Mouse (Mus musculus): ENCODE measurements around the gene Kcnk13. TPM values are rescaled to one million over a fixed set of nuclear protein-coding genes. Genes with fewer than 3 reads are reported as not detected.
A peak's percentile ranks its signal among the peaks of the same experiment; 100 is the strongest.

The Kcnk13 gene
- 0.41 and 0.54 TPM in 2 replicates for polyA plus RNA-seq (2015; fragmentation: Nextera tagmentation; extraction: Ambion mirVana)

DNA sequence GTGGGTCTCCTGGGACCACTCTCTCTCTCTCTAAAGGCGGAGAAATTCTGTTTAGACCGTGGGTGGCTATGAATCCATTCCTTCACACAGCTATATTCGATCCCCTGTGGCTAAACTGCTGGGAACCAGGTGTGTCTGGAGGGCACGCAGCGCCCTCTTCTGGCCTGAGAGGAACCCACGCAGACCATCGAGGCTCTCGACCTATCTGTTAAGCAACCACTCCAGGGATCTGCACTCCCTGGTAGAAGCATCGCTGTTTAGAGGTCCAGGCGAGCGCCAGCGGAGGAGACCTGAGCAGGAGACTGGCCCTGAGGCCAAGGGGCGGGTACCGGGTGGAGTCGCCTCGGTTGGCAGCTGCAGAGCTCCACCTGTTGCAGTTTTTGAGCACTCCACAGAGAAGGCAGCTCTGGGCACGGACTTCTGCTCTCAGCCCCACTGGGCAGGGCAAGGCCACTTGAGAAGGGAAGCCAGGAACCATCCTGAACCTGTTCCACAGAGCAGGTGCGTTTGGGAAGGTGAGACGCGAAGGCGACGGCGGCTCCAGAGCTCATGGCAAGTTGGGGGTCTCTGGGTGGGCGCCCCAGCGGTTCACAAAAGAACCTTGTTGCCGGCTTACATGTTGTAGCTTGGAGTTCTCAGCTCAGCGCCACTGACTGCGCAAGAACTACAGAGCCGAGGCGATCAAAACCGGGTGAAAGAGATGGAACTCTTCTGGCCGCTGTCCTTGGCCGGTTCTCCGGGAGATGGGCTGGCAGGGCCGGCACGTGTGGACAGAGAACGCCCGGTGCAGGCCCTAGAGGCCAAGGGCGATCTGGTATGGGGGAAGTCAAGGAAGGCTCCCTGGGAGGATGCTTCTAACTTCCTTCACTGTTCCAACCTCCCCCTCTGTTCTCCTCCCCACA lies at the start of gene Kcnk13:
Gene Kcnk13, plus strand, starts transcription at position 199 of the 902 bp plus-strand sequence.
- Histone ChIP-seq H3K4me2 (peak within 1 kb of the TSS; percentile 97), H3K36me3 (no peaks in the 10 kb centered on the region), H3K9ac (0 out of 2 replicates have a peak within 1 kb of the TSS, but pooled peaks have one; percentile 16), H3K9me3 (no peaks in the 10 kb centered on the region), H3K27me3 (replicated peaks) (peaks cover 69% of the 10 kb centered on the region), H3K4me1 (peaks cover 19% of the 10 kb centered on the region), H3K27ac (no peak within 1 kb of the TSS), H3K4me3 (replicated peaks) (peak within 1 kb of the TSS; percentile 48)
- ATAC-seq (ENCODE audit: insufficient read depth, low FRiP score, low read depth) = peak; percentile 43; the same call in 1 of the 2 replicates
- 2% methylated on average over 39 of the region's 39 CpGs for WGBS

DNA sequence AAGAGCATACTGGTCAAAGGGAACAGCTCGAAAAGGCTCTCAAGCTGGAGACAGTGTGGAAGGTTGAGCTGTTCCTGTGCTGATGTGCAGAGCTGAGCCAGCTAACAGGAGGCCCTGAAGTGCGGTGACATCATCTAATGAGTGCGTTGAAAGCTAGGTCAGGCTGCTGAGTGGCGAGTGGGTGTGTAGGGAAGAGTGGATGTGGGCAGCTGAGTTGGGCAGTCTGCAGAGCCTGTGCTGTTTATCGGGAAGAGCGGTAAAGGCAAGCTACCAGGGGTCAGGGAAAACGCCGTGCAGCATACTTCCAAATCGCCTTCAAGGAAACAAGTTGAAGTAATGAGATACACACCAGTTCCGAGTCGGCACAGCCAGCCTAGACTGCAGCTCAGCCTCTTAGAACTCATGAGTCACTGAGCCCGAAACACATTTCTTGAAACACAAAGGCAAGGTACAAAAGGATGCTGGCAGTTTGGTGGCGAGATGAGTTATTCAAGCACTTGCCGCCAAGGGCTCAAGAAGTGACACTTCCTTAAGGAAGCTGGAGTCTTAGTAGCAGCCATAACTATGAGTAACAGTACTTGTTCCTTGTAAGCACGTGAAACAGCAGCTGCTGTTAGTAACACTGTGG lies 46.4 kb upstream of the Kcnk13 start:
- Histone ChIP-seq H3K27me3 (replicated peaks) (no peaks in the 10 kb centered on the region), H3K9ac (no peak overlapping the region), H3K4me2 (no peak overlapping the region), H3K4me1 (no peaks in the 10 kb centered on the region), H3K27ac (no peak overlapping the region), H3K4me3 (replicated peaks) (no peak overlapping the region), H3K36me3 (peaks cover 7% of the 10 kb centered on the region; the same call in 1 of the 2 replicates), H3K9me3 (no peaks in the 10 kb centered on the region)
- ATAC-seq (ENCODE audit: insufficient read depth, low FRiP score, low read depth) = no peak
- 82% methylated on average over 15 of the region's 15 CpGs for WGBS

DNA sequence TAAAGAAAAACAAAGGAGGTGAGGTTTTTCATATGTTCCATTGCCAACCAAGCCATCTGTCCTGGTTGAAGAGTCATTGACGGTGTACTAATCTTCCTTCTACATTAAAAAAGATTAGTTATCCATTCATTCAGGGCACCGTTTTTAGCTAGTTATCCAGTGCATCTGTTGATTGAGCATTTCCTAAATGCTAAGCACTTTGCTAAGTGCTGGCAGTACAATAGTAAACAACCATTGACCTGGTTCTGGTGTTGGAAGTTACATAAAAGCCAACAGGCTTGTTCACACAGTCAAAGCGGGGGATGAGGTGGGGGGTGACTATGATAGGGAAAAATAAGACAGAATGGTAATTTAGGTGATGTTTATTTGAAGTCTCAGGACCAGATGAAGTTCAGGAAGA lies 44.7 kb upstream of the Kcnk13 start:
- ATAC-seq (ENCODE audit: insufficient read depth, low FRiP score, low read depth) = no peak
- Histone ChIP-seq H3K36me3 (peaks cover 7% of the 10 kb centered on the region; the same call in 1 of the 2 replicates), H3K4me3 (replicated peaks) (no peak overlapping the region), H3K9me3 (no peaks in the 10 kb centered on the region), H3K9ac (no peak overlapping the region), H3K27ac (no peak overlapping the region), H3K27me3 (replicated peaks) (no peaks in the 10 kb centered on the region), H3K4me2 (no peak overlapping the region), H3K4me1 (no peaks in the 10 kb centered on the region)
- WGBS = 80% methylated on average over 3 of the region's 3 CpGs

DNA sequence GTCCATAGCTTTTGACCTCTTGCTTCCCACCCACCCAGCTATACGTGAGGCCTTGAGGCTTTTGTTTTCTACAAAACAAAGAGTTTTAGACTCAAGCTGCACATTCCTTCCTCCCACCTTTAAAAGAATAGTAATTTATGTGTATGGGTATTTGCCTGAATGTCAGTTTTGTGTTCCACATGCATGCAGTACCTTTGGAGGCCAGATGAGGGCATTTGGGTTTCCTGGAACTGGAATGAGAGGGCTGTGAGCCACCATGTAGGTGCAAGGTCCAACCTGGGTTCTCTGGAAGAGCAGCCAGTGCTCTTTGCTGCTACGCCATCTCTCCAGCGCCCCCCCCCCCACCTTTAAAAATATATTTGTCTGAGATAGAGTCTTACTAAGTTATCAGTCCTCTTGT lies 43.3 kb upstream of the Kcnk13 start:
- Histone ChIP-seq H3K36me3 (no peaks in the 10 kb centered on the region; the same call in 1 of the 2 replicates), H3K27me3 (replicated peaks) (no peaks in the 10 kb centered on the region), H3K27ac (no peak overlapping the region), H3K4me1 (no peaks in the 10 kb centered on the region), H3K4me3 (replicated peaks) (no peak overlapping the region), H3K4me2 (no peak overlapping the region), H3K9me3 (no peaks in the 10 kb centered on the region), H3K9ac (no peak overlapping the region)
- ATAC-seq (ENCODE audit: insufficient read depth, low FRiP score, low read depth) = no peak
- WGBS = 84% methylated on average over 3 of the region's 3 CpGs

DNA sequence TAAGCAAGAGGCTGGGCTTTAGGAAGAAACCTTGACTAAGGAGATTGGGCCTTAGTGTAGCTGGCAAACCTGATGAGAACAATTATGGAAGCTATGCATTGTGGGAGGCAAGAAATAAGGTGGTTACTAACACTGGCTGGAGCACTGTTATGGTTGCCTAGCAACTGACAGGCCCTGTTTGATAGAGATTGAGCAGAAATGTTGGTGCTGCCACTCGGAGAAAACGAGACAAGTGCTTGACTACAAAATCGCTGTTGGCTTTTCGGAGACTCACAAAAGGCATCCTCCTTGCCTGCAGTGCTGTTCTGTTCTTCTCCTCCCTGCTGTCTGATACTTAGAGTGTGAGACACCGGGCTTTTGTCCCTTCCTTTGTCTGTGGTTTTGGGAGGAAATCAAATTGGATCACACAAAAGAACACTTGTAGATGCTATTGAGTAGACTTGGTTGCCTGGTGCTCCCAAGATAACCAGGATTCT lies 41.1 kb upstream of the Kcnk13 start:
- H3K4me3 ChIP-seq (replicated peaks) = no peak overlapping the region
- no peak overlapping the region for H3K4me2 ChIP-seq
- no peak overlapping the region for H3K9ac ChIP-seq
- H3K27ac ChIP-seq = no peak overlapping the region
- no peak for ATAC-seq (ENCODE audit: insufficient read depth, low FRiP score, low read depth)
- WGBS = 63% methylated on average over 5 of the region's 5 CpGs
- no peaks in the 10 kb centered on the region for H3K27me3 ChIP-seq (replicated peaks)
- no peaks in the 10 kb centered on the region; the same call in 1 of the 2 replicates for H3K36me3 ChIP-seq
- H3K9me3 ChIP-seq = no peaks in the 10 kb centered on the region
- H3K4me1 ChIP-seq = no peaks in the 10 kb centered on the region

DNA sequence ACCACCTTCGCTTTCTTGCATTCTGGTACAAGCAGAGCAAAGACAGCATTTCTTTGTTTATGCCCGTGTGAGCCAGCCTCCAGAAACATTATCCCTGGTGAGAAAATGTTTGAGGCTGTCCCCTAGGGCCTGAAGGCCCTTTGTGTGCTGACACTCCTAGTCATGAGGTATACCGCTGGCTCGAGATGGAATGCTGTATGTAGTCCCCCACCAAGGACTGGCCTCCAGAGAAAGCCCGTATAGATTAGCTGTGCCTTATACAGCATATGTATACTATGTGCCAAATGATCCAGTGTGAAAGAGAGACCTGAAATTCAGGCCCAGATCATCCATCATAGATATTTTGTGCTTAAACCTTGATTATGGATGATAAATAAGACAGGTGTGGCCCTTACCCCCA lies 40.6 kb upstream of the Kcnk13 start:
- Histone ChIP-seq H3K4me2 (no peak overlapping the region), H3K27me3 (replicated peaks) (no peaks in the 10 kb centered on the region), H3K27ac (no peak overlapping the region), H3K4me1 (no peaks in the 10 kb centered on the region), H3K4me3 (replicated peaks) (no peak overlapping the region), H3K36me3 (no peaks in the 10 kb centered on the region; the same call in 1 of the 2 replicates), H3K9me3 (no peaks in the 10 kb centered on the region), H3K9ac (no peak overlapping the region)
- no peak for ATAC-seq (ENCODE audit: insufficient read depth, low FRiP score, low read depth)
- WGBS = 80% methylated on average over 5 of the region's 5 CpGs

DNA sequence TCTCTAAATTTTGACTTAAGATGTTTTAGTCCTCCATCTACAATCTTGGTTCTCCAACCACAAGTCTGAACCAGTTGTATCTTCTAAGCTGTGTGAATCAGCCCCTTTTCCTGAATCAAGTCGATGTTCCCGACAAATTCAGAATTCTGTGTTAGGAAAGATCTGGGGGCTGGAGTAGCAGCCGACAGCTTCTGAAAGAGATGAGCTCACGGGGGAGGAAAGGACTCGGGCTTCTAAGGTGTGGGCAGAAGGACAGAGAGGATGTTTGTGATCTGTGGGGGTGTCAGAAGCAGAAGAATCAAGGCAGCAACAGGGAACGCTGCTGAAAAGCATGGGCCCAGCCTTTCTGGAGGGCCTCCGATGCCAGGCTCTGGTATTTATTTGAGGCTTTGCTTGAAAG lies 36.0 kb upstream of the Kcnk13 start:
- Histone ChIP-seq H3K9me3 (no peaks in the 10 kb centered on the region), H3K36me3 (peaks cover 6% of the 10 kb centered on the region; the same call in 1 of the 2 replicates), H3K4me2 (no peak overlapping the region), H3K27ac (no peak overlapping the region), H3K4me1 (no peaks in the 10 kb centered on the region), H3K4me3 (replicated peaks) (no peak overlapping the region), H3K27me3 (replicated peaks) (no peaks in the 10 kb centered on the region), H3K9ac (no peak overlapping the region)
- ATAC-seq (ENCODE audit: insufficient read depth, low FRiP score, low read depth) = no peak
- 89% methylated on average over 7 of the region's 7 CpGs for WGBS

DNA sequence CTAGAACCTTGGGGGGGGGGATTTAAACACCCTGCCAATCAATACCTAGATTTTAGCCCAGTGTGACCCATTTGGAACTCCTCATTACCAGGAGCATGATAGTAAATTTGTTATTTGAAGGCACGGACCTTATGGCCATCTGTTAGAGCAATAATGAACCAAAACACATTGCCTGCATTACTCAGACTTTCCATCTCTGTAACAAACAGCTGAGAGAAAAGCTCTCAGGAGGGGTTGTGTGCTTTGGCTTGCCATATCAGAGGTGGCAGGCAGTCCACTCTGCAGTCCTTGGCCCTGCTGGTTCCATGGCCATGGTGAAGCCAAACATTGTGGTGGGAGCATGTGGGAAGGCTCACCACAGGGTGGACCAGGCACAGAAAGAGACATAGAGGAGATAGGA lies 35.1 kb upstream of the Kcnk13 start:
- 73% methylated on average over 1 of the region's 1 CpGs for WGBS
- ATAC-seq (ENCODE audit: insufficient read depth, low FRiP score, low read depth) = no peak
- Histone ChIP-seq H3K9ac (no peak overlapping the region), H3K36me3 (peaks cover 6% of the 10 kb centered on the region; the same call in 1 of the 2 replicates), H3K27ac (no peak overlapping the region), H3K9me3 (no peaks in the 10 kb centered on the region), H3K27me3 (replicated peaks) (no peaks in the 10 kb centered on the region), H3K4me1 (no peaks in the 10 kb centered on the region), H3K4me3 (replicated peaks) (no peak overlapping the region), H3K4me2 (no peak overlapping the region)

DNA sequence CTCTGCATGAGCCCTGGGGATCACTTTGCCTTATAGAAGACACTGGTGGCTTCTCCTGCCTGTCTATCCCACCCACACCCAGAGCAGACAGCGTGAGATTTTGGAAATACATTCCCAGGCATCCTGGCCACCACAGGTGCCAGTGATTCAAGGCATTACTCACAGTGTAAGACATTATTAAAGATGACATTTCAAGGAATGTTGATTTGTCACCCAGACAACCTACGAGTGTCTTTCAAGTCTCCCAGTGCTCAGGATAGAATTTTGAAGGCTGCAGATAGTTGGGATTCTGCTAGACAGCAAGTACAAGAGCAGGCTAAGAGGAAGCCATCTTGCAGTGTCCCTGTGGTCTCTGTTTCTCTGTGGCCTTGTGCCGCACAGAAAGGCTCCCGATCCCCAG lies 32.1 kb upstream of the Kcnk13 start:
- Histone ChIP-seq H3K9ac (no peak overlapping the region), H3K27ac (no peak overlapping the region), H3K36me3 (peaks cover 6% of the 10 kb centered on the region; the same call in 1 of the 2 replicates), H3K4me3 (replicated peaks) (no peak overlapping the region), H3K4me1 (no peaks in the 10 kb centered on the region), H3K4me2 (no peak overlapping the region), H3K9me3 (no peaks in the 10 kb centered on the region), H3K27me3 (replicated peaks) (no peaks in the 10 kb centered on the region)
- ATAC-seq (ENCODE audit: insufficient read depth, low FRiP score, low read depth) = no peak
- 93% methylated on average over 4 of the region's 4 CpGs for WGBS

DNA sequence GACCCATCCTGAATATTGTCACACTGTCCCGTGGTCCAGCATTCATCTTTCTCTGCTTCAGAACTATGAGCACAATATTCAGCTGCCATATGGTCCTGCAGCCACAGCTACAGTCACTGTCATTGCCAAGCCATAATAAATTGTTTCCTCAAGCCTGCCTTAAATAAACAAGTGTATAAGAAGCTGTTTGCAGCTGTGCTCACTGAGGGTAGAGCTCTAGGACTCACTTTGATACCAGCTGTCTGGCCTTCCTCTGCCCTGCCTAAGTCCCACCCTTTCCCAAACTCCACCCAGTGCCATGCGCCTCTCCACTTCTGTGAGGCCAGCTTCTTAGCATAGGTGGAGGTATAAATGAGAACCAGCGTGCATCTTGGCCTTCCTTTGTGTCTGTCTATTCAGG lies 30.7 kb upstream of the Kcnk13 start:
- H3K36me3 ChIP-seq = peaks cover 6% of the 10 kb centered on the region; the same call in 1 of the 2 replicates
- ATAC-seq (ENCODE audit: insufficient read depth, low FRiP score, low read depth) = no peak
- WGBS = 71% methylated on average over 3 of the region's 3 CpGs
- no peaks in the 10 kb centered on the region for H3K27me3 ChIP-seq (replicated peaks)
- no peak overlapping the region for H3K27ac ChIP-seq
- H3K9ac ChIP-seq = no peak overlapping the region
- H3K9me3 ChIP-seq = no peaks in the 10 kb centered on the region
- no peak overlapping the region for H3K4me3 ChIP-seq (replicated peaks)
- H3K4me2 ChIP-seq = no peak overlapping the region
- H3K4me1 ChIP-seq = no peaks in the 10 kb centered on the region

DNA sequence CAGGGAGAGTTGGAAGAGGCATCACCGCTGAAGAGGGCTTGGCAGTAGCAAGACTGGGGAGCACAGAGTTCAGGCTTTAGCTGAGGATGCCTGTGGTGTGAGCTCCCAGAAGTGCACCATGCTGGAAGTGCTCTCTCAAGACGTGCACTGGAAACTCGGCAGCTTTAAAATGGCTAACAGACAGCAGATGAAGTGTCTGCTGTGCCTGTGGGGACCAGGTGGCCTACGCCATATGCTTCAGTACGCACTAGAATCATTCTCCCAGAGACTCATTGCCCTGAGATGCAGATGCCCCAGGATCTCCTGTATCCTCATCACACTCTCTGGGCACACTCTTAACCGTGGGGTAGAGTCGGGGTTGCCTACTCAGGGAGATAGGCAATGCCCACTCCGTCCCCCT lies 28.9 kb upstream of the Kcnk13 start:
- Histone ChIP-seq H3K9me3 (no peaks in the 10 kb centered on the region), H3K27me3 (replicated peaks) (no peaks in the 10 kb centered on the region), H3K4me2 (no peak overlapping the region), H3K4me1 (no peaks in the 10 kb centered on the region), H3K4me3 (replicated peaks) (no peak overlapping the region), H3K36me3 (peaks cover under 1% of the 10 kb centered on the region; the same call in 1 of the 2 replicates), H3K9ac (no peak overlapping the region), H3K27ac (no peak overlapping the region)
- 90% methylated on average over 8 of the region's 8 CpGs for WGBS
- no peak for ATAC-seq (ENCODE audit: insufficient read depth, low FRiP score, low read depth)

DNA sequence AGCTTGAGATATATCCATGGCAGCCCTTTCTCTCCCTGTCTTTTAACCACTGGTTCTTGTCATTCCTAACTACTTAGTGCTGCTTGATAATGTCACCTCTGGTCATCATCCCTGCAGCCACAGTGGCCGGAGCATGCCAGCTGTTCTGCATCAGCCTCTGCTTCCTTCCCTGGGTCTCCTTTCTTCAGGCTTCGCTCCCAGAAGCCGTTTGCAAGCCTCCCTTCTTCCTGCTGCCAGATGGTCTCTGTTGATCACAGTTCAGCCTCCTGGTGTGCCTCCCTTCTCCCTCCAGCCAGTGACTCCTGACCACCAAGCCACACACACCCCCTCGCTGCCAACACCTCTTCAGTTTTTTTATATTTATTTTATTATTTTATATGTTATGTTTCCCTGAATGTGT lies 25.8 kb upstream of the Kcnk13 start:
- ATAC-seq (ENCODE audit: insufficient read depth, low FRiP score, low read depth) = no peak
- no peak overlapping the region for H3K4me2 ChIP-seq
- no peaks in the 10 kb centered on the region for H3K9me3 ChIP-seq
- no peak overlapping the region for H3K4me3 ChIP-seq (replicated peaks)
- H3K36me3 ChIP-seq = no peaks in the 10 kb centered on the region
- H3K27ac ChIP-seq = no peak overlapping the region
- no peaks in the 10 kb centered on the region for H3K4me1 ChIP-seq
- H3K9ac ChIP-seq = no peak overlapping the region
- WGBS = 47% methylated on average over 4 of the region's 4 CpGs
- H3K27me3 ChIP-seq (replicated peaks) = no peaks in the 10 kb centered on the region
